Mouse (Mus musculus): ENCODE data around the gene Cdrt4.

- TF ChIP-seq ZC3H11A (IDR thresholded peaks at IDR 0.05; ENCODE audit: borderline replicate concordance, low read depth, low read length), result no peak
- no peak for TF ChIP-seq CHD2 (IDR thresholded peaks at IDR 0.05; ENCODE audit: low read depth, low read length)
These were observed 34.1 kb downstream of the Cdrt4 start for GRCm38 (mm10) chr11:62985075-62985474.
